Mouse (Mus musculus) A20 (cell line): ENCODE data around the gene Slc4a10.

Source experiments
- DNase-seq: peaks from one replicate; pipeline ENCODE4 v3.0.0-alpha.2; 2011; ENCODE audit warnings: low read depth, low spot score

Slc4a10 gene

DNA sequence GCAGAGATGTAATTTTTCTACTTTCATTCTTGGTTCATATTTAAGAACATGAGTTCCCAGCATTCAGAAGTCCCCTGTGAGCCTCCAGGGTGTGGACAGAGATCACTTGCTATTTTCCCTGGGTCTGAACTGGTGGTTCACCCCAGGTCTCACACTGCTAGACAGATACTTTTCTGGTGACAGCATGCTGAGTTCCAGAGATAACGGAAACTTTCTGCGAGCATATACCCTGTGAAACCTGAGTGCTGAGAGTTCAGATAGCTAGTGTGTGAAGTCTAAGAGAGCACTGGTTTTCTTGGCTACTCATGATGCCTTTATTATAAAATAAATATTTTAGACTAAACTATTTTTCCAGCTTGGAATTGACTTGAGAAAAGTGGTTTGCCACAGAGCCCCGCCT is 232.5 kb downstream of the Slc4a10 start:
- no peak for DNase-seq

DNA sequence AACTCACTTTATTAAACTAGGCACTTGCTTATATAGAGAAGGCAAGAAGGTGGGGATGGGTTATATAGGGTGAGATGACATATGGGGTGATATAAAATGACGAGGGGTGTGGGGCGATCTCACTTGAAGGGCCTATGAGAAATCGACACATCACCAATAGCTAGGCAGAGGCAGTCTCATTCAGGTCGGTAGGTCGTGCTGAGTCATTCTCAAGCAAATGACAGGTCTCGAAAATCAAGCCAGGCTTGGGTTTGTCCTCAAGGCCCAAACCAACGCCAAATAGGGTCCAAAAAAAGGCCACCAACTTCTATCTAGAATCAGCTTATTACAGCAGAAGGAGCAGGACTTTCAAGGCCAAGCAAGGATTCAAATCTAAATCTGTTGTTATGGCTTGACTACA is 233.5 kb downstream of the Slc4a10 start:
- no peak for DNase-seq

DNA sequence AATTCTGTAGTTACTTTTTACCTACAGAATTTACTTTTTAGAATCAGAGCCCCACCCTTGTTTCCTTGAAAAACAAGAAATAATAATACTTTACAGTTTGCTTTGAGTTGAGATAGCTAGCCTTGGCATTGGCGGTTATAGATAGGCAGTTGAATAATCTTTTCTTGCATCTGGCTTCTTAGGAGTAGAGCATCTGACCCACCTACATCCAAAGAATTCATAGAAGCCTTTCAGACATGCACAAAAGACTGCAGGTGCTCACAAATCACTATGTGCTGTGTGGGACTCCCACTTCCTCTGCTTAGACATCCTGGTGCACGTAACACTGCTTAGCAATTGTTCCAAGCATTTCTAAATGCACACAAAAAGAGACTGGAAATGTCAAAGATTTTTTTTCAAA is 238.8 kb downstream of the Slc4a10 start:
- no peak for DNase-seq

DNA sequence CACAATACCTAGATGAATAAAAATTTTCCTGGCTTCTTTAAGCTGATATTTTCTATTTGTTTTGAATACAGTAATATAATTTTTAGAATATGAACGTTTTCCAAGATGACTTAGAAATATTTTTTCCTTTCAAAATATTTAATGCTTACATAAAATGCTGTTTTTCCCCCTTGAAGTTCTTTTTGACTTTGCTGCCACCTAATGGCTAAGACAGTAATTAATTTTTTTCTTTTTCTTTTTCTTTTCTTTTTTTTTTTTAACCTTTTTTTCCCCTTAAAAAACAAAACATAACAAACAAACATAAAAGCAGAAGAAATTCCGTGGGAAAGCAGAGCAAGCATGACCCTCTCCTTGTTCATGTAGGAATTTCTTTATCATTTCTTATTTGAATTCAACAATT is 239.6 kb downstream of the Slc4a10 start:
- DNase-seq, result peak; percentile 10

DNA sequence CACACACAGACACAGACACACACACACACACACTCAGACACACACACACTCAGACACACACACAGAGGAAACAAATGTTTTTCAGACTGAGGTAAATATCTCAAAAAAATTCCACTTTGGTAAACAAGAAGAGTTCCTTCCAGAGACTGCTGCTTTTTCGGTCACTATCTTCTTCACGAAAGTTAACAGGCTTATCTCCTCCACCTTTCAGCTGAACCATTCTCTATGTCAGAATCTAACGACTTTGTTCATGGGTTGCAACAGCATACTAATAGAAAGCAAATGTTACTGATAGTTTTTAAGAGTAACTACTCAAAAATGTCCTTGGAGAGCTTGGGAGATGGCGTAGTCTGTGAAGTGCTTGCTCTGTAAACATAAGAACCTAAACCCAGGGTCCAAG is 241.3 kb downstream of the Slc4a10 start:
- no peak for DNase-seq

DNA sequence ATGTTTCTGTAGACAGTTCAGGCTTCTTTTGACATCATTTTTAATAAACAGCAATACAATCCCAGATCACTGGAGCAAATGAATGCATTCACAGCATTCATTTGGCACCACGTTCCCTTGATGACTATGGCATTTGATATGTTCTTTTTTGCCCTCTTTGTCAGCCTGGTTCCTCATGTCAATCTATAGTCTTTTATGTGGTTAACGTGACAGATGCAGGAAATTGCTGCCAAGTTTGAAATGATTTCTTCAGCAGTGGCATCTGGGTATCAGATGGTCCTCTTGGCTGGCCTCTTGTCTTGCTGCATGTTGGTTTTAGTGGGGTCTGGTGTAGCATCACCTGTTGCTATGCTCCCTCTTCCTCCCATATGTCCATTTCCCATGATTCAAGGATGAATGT is 247.6 kb downstream of the Slc4a10 start:
- DNase-seq, result no peak

DNA sequence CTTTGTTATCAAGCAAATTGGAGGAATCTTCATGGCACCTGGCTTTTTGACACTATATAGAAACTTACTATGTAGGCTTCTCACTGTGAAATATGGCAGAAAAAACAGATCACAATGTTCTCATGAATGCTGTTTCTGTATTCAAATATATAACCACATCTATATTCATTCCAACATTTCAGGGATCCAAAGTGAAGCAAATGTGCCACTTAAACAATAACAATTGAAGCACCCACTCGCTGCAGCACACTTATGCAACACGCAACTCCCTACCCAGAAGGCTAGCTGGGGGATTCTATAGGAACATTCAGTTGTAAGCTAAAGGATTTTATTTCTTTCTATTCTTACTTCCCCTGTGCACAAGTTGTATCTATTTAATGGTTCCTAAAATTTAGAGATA is 255.5 kb downstream of the Slc4a10 start:
- DNase-seq, result no peak

DNA sequence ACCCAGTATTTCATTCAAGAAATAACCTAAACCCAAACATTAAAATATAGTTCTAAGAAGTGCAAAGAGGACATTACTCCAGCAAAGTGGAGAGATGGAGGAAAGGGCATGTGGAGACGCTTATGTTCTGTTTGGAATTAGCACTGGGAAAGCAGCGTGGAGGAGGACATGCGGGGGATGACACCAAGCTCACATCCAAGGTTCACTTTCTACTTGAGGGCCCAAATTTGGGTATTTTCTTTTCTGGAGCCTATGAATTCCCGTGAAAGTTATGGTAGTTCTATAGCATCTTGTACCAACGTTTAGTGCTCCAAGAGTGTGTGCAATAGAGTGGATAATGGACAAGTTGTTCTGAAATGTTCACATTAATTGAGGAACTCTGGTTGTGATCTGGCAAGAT is 260.7 kb downstream of the Slc4a10 start:
- no peak for DNase-seq

DNA sequence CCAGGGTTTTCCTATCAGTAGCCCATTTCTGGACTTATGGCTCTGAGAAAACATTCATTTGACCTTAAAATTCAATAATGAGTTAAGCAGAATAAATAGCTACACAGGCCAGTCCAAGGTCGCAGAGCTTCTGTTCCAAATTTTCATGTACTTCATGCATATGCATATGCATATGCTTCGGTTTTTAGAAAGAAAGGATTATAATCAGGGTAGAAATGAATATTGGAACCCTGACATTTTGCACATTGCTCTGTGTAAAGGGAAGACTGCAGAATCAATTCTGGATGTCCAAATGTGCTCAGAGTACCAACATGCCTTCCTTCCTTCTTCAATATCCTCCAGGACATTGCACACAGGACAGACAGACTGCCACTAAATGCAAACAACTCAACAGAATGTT is 261.2 kb downstream of the Slc4a10 start:
- DNase-seq, result no peak

DNA sequence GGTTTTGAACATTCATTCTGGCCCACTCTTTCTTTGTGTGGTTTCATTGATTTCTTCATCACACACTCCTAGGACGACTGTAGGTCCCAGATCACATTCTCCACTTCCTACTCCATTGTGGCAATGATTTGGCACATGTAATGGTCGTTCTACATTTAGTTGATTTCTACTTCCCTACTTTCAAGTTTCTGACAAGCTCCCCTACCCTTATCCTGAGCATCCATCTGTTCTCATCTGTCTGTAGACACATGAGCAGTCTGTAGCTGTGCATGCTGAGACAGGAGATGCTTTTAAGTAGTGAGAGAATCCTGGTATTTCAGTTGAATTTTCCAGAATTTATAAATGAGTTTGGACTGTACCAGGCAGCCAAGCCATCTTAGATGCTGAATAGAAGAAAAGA is 270.7 kb downstream of the Slc4a10 start:
- no peak for DNase-seq

DNA sequence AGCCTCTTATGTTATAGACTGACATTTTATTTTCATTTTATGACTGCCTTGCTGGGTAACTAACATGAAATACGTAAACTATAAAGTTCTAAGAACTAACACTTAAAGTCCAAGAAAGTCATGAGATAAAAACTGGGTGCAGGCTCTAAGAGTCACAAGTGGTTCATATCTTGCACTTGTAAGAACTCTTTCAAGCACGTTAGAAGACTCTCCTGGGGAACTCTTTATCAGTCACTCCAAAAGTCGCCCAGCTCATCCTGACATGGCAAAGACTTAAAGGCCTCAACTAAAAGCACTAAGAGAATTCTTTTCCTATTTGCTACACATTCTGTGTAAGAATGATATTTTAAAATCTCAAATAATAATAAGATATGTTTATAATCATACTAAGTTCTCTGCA is 273.2 kb downstream of the Slc4a10 start:
- DNase-seq, result no peak

DNA sequence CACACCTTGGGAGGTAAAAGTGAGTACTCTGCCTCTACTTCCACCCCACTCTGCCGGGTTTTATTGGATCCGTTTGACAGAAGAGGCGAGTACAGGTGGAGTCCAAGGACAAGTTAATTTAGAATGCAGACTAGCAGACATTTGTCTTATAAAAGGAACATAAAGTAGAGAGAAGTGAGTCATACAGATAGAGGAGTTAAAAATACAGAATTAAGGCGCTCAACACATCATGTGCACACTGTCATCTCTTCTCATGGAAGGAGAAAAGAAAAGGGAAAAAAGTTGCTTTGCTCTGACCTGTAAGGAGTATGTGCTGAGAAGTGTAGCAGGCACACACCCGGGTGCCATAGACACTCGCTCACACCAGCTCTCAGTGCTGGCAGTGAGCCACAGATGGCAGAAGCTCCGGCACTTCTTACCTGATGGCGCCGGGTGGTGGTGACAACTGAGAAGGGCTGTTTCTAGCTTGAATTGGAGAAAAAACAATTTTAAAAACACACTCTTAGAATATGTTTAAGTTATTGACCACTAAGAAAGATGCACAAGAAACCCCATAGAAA is 276.9 kb downstream of the Slc4a10 start:
- no peak for DNase-seq

DNA sequence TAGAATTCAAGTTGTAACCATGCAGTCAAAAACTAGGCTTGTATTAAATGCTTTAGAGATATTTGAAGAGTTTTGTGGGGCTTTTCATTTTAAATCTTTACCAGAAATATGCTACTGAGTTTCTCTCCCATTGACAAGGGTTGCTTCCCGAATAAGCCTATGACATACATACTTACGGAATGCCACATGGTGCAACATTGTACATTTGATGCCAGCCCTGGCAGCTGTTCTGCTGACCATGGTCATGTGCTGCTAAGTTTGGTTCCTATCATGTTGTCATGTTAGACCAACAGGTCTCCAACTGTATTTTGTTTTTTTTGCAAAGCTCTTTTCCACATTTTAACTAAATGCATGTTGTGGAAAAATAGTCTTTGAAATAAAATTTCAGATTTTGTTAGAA is 279.1 kb downstream of the Slc4a10 start:
- no peak for DNase-seq

DNA sequence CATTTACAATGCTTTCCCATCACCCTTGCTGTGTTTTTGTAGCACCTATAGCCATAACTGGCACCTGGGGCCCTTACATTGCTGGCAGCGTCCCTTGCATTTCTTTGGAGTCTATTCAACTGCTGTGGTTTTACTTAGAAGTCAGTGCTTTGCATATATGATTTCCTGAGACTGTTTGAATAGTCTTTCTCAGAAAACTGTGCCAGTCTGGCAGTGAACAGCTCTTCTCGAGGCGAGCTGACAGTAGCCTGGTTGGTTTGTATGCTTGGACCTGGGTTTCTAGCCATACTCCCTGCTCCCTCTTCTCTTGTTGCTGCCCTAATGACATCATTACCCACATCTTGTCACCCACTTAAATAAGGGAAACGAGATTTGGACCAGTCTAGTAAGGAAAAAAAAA is 285.7 kb downstream of the Slc4a10 start:
- peak; percentile 3 for DNase-seq

DNA sequence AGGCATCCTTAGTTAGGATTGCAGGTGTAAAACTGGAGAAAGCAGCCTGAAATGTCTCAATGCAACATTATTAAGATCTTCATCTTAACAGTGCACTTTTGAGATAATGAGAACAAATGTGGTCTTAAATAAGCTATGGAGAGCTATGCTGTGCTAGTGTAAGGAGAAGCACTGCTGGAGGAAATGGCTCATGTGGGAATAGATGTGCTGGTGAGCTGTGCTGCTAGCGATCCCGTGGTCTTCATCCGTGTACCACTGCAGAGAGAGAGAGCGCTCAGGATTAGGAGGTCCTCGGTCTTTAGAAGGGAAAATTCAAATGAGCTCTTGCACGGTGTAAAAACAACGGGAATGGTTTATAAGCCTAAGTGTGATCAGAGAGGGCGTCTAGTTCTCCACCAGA is 286.2 kb downstream of the Slc4a10 start:
- DNase-seq, result no peak

DNA sequence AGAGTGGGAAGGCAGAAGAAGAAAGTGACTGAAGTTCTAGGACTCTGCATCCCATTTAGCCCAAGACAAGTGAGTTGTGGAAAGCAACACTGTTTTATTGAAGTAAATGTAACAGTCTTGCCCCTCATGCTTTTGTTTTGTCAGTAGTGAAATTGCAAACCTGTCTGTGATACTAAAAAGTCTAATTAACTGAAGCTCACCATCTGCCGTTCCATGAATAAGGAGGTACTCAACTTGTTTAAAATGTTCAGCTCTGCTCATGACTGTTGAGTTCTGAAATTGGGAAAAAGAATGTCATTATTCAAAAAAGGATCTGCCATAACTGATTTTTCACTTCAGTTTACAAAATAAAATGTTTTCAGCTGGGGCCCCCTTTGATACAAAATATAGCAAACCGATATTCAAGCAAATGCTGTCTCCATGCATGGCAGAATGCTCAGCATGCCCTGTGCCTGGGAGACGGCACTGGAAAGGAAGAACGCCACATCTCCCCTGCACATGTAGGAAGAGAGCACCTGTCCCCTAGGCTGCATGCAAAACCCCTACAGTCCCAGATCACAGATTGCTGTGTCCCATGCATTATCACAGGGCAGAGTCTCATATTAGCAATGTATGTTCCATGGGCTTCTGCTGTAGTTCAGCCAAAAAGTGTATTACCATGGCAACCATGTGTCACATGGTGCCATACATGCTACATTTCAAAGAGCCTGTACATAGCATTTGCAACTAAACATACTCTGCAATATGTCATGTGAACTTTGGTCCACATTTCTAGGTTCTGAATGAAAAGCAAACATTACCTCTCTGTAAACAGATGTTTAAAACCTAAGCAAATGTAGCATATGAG is 288.4 kb downstream of the Slc4a10 start:
- no peak for DNase-seq

DNA sequence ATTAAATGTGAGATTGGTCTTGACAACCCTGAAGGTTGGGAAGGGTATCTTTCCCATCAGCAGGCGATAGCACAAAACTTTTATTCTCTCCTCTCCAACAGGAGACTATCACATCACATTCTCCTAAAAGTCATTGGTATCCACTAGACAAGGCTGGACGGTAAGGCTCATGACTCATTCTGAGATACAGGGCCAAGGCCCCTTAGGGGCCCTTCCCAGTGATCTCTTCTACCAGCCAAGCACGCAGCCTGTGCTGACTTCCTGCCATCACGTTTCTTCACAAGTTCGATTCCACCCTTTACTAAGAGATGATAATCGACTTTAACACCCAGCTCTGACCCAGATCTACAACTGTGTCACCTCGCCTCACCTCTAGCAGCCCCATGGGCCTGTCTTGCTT is 290.8 kb downstream of the Slc4a10 start:
- DNase-seq, result no peak

DNA sequence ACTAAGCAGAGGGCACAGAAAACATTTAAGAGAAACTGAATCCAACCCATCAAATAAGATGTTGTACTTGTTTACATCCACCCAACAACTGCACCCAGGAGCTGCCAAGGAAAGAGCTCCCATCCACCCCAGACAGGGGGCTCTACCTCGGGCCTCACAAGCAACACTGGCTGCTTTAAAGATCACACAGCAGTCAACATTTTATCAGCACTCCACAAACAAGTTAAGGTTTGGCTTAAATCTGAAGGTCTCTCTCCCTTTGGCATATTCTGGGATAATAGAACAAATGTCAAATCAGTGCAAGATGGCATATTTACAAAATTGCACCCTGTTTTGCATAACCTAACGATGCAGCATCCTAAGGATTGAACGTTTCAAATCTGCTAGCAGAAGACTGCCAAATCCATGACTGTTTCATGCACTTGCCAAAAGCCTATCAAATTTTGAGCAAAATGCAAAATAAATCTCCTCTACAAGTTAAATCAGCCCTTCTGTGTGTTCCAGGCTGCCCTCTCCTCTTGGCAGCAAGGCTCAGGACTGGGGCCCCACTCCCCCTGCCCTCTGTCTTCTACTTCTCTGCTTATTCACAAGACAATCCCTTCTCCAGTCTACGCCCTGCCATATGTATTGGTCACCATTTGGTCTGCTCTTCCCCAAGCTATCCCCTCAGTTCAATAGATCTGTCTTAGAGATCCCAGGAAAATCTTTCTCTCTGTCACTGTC is 293.1 kb downstream of the Slc4a10 start:
- DNase-seq, result no peak

DNA sequence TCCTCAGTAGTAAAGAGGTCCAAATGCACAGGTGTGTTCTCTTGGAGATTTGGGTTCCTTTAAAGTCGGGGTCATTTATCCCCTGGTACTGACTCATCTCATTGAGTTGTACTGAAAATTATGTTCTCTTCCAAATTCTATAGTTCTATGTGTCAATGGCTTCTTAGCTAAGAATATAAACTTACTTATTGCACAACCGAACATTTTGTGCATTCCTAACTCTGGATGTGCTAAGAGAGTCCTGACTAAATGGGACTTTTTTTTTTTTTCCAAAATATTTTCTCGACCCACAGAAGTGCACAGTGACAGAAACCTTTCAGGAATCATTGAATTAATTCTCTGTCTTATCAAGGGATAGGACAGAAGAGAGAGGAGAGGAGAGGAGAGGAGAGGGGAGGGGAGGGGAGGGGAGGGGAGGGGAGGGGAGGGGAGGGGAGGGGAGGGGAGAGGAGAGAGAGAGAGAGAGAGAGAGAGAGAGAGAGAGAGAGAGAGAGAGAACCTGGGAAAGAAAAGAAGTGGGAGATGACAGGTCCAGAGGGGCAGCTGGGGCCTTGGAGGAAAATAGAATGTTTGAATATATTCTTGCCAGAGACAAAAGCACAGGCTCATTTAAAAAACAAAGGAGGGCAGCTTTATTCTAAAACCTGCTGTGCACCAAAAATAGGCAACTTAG is 294.9 kb downstream of the Slc4a10 start:
- DNase-seq, result no peak

DNA sequence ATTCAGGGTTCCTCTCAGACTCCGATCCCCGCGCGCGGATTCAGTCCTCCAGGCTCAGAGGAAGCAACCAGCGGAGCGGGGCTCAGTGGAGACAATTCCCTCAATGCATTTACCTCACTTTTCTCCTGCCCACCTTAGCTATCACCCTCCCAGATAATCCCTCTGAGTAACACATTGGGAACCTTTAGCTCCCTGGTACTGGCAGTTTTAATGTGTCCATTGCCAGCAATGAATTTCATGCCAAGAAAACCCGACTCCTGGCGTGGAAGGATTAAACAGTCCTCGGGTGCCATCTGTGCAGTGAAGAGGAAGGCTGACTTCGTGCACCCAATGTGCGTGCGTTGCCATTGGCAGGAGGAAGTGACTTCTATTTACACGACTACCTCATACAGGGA is 295.5 kb downstream of the Slc4a10 start:
- DNase-seq, result no peak

DNA sequence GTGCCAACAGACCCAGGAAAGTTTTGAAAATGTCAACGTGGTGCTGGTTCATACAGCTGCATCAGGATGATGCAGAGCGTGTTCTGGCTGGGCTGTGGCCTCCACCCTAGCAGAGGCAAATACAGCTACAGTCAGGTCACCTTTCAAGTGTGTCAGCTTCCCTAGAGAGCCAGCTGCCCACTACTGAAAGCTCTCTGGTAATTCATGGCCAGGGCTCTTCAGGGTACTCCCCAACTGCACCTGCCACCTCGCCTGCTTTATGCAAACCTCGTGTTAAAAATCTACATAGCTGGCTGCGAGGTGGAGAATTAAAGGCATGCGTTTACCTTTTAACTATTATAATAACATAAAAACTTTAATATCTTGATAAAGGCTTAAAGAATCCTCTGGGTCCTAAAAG is 298.1 kb downstream of the Slc4a10 start:
- peak; percentile 30 for DNase-seq

DNA sequence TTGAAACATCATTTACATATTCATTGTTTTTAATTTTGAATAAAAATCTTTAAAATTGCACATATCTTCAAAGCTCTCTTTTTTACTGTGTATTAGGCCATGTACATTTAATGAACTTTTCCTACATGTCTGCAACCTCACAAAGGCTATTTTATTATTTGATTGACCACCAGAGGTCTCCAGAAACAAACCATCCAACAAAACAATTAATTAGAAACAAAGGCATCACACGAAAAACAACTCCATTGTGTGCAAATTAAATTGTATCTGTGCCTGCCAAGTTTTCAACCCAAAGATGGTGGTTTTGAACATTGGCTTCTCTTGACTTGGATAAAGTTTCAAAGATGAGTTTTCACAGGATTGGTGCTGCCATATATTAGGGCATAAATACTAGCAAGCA is 300.5 kb downstream of the Slc4a10 start:
- DNase-seq, result peak; percentile 37
